Mouse (Mus musculus): ENCODE measurements around the gene Vezf1. TPM values are rescaled to one million over a fixed set of nuclear protein-coding genes. Genes with fewer than 3 reads are reported as not detected.

Vezf1 gene
- polyA plus RNA-seq, 1 experiment, result not detected

- no peak overlapping the region for H3K4me3 ChIP-seq (ENCODE audit: insufficient read depth, low read depth, low read length)
- no peak overlapping the region for H3K27ac ChIP-seq (ENCODE audit: insufficient read depth, low read depth, low read length)
- peaks cover 19% of the 10 kb centered on the region for H3K4me1 ChIP-seq (ENCODE audit: control insufficient read depth, insufficient read depth, low read length)
- TF ChIP-seq POLR2A (IDR thresholded peaks at IDR 0.05; ENCODE audit: insufficient read depth, low read depth, low read length) (no peak), CTCF (IDR thresholded peaks at IDR 0.05; ENCODE audit: insufficient read depth, low read depth, low read length) (no peak)
- WGBS, result 89% methylated on average over 7 of the region's 7 CpGs
These were observed 44.7 kb downstream of the Vezf1 start for GRCm38 (mm10) chr11:88112677-88113333.

- H3K4me1 ChIP-seq (ENCODE audit: control insufficient read depth, insufficient read depth, low read length), result peaks cover 26% of the 10 kb centered on the region
- 60% methylated on average over 6 of the region's 6 CpGs for WGBS
These were observed 45.6 kb downstream of the Vezf1 start for GRCm38 (mm10) chr11:88113543-88114271.

GRCm38 (mm10) chr11:88114871-88115301 is 46.8 kb downstream of the Vezf1 start:
- peaks cover 35% of the 10 kb centered on the region for H3K4me1 ChIP-seq (ENCODE audit: control insufficient read depth, insufficient read depth, low read length)
- no peak overlapping the region for H3K4me3 ChIP-seq (ENCODE audit: insufficient read depth, low read depth, low read length)
- WGBS, result 28% methylated on average over 8 of the region's 8 CpGs
- no peak overlapping the region for H3K27ac ChIP-seq (ENCODE audit: insufficient read depth, low read depth, low read length)
- TF ChIP-seq POLR2A (IDR thresholded peaks at IDR 0.05; ENCODE audit: insufficient read depth, low read depth, low read length) (no peak), CTCF (IDR thresholded peaks at IDR 0.05; ENCODE audit: insufficient read depth, low read depth, low read length) (no peak)

More at GRCm38 (mm10) chr11:88113543-88114271, 45.6 kb downstream of the Vezf1 start:
- no peak for TF ChIP-seq CTCF (IDR thresholded peaks at IDR 0.05; ENCODE audit: insufficient read depth, low read depth, low read length)
- TF ChIP-seq POLR2A (IDR thresholded peaks at IDR 0.05; ENCODE audit: insufficient read depth, low read depth, low read length), result no peak
- Histone ChIP-seq H3K27ac (ENCODE audit: insufficient read depth, low read depth, low read length) (no peak overlapping the region), H3K4me3 (ENCODE audit: insufficient read depth, low read depth, low read length) (no peak overlapping the region)

GRCm38 (mm10) chr11:88116568-88116967 is 48.5 kb downstream of the Vezf1 start:
- peaks cover 33% of the 10 kb centered on the region for H3K4me1 ChIP-seq (ENCODE audit: control insufficient read depth, insufficient read depth, low read length)
- no peak overlapping the region for H3K27ac ChIP-seq (ENCODE audit: insufficient read depth, low read depth, low read length)
- TF ChIP-seq CTCF (IDR thresholded peaks at IDR 0.05; ENCODE audit: insufficient read depth, low read depth, low read length) (no peak), POLR2A (IDR thresholded peaks at IDR 0.05; ENCODE audit: insufficient read depth, low read depth, low read length) (no peak)
- 92% methylated on average over 6 of the region's 6 CpGs for WGBS
- H3K4me3 ChIP-seq (ENCODE audit: insufficient read depth, low read depth, low read length), result no peak overlapping the region

- Histone ChIP-seq H3K4me1 (ENCODE audit: control insufficient read depth, insufficient read depth, low read length) (peaks cover 33% of the 10 kb centered on the region), H3K27ac (ENCODE audit: insufficient read depth, low read depth, low read length) (peak overlapping the region; percentile 65; the same call in 1 of the 2 replicates), H3K4me3 (ENCODE audit: insufficient read depth, low read depth, low read length) (no peak overlapping the region)
- 61% methylated on average over 10 of the region's 10 CpGs for WGBS
- TF ChIP-seq CTCF (IDR thresholded peaks at IDR 0.05; ENCODE audit: insufficient read depth, low read depth, low read length), result no peak
- TF ChIP-seq POLR2A (IDR thresholded peaks at IDR 0.05; ENCODE audit: insufficient read depth, low read depth, low read length), result no peak
These were observed 49.4 kb downstream of the Vezf1 start for GRCm38 (mm10) chr11:88117356-88118090.

- 79% methylated on average over 6 of the region's 6 CpGs for WGBS
- no peak overlapping the region for H3K4me3 ChIP-seq (ENCODE audit: insufficient read depth, low read depth, low read length)
- peaks cover 33% of the 10 kb centered on the region for H3K4me1 ChIP-seq (ENCODE audit: control insufficient read depth, insufficient read depth, low read length)
- H3K27ac ChIP-seq (ENCODE audit: insufficient read depth, low read depth, low read length), result peak overlapping the region; percentile 65
- TF ChIP-seq CTCF (IDR thresholded peaks at IDR 0.05; ENCODE audit: insufficient read depth, low read depth, low read length) (no peak), POLR2A (IDR thresholded peaks at IDR 0.05; ENCODE audit: insufficient read depth, low read depth, low read length) (no peak)
These were observed 50.0 kb downstream of the Vezf1 start for GRCm38 (mm10) chr11:88118091-88118440.

- TF ChIP-seq POLR2A (IDR thresholded peaks at IDR 0.05; ENCODE audit: insufficient read depth, low read depth, low read length) (no peak), CTCF (IDR thresholded peaks at IDR 0.05; ENCODE audit: insufficient read depth, low read depth, low read length) (no peak)
These were observed 51.0 kb downstream of the Vezf1 start for GRCm38 (mm10) chr11:88118817-88119642.

GRCm38 (mm10) chr11:88122545-88122944 is 54.5 kb downstream of the Vezf1 start:
- TF ChIP-seq CTCF (IDR thresholded peaks at IDR 0.05; ENCODE audit: insufficient read depth, low read depth, low read length) (no peak), POLR2A (IDR thresholded peaks at IDR 0.05; ENCODE audit: insufficient read depth, low read depth, low read length) (no peak)
- no peak overlapping the region for H3K4me3 ChIP-seq (ENCODE audit: insufficient read depth, low read depth, low read length)
- peaks cover 20% of the 10 kb centered on the region for H3K4me1 ChIP-seq (ENCODE audit: control insufficient read depth, insufficient read depth, low read length)
- no peak overlapping the region for H3K27ac ChIP-seq (ENCODE audit: insufficient read depth, low read depth, low read length)
- 79% methylated on average over 5 of the region's 5 CpGs for WGBS

More at GRCm38 (mm10) chr11:88118817-88119642, 51.0 kb downstream of the Vezf1 start:
- Histone ChIP-seq H3K4me1 (ENCODE audit: control insufficient read depth, insufficient read depth, low read length) (peaks cover 29% of the 10 kb centered on the region), H3K4me3 (ENCODE audit: insufficient read depth, low read depth, low read length) (no peak overlapping the region), H3K27ac (ENCODE audit: insufficient read depth, low read depth, low read length) (peak overlapping the region; percentile 65)
- WGBS, result 35% methylated on average over 8 of the region's 8 CpGs
